Mouse (Mus musculus) kidney, postnatal 10 days (tissue): ENCODE data around the gene Adamtsl5.

ENCODE experiments used
- DNase-seq: peaks from one replicate; pipeline ENCODE4 v3.0.0; 2021; ENCODE audit warnings: mixed read lengths

Adamtsl5 gene

DNA sequence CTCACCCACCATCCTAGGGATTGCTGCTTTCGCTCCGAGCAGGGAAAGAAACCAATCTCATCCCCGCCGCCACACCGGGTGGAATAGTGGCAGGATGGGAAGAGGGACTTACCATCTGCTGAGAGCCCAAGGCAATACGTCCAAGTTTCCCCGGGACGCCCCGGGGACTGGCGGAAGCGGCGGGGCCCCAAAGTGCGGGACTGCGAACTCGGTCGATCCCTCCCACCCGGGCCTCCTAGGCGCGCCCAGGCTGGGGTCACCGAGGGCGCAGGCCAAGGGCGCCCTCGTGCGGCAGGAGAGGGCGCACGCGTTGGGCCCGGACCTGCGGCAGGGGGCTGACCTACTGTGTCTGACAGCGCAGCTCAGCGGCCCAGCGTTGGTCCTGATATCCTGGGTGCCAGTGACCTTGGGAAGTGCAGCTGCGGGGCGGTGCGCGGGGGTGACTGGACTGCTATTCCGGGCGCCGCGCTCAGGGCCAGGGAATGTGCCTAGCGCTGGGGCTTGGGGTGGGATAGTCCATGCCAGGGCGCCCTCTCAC, at the start of gene Adamtsl5:
Gene Adamtsl5 (minus strand): TSS at position 169 of the 538 bp plus-strand sequence.
- DNase-seq, result peak; percentile 70

DNA sequence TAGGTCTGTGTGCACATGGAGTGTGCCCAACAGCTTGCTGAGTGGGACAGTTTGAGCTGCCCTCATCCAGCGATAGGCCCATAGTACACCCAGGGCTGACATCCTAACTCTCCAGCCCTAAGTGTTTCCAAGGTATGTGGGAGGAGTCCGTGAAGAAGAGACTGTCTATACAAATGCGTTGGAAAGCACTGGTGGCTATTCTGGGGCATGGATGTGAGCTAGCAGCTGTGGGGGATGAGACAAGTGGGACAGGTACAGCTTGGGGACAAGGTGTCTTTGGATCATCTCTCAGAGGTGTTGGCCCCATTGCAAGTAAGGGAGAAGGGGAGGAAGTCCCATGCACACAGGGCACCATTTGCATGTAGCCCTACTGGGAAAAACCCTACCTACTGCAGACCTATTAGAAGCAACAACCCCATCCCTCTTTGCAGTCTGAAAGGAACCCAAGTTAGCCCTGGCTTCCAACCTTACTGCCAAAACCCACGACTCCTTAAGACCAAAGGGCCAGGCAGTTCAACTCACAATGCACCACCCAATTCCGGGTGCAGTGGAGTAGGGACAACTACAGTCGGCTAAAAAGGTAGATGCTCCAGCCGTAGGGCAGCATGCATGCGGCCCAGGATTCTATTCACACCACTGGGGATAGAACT, 49.4 kb upstream of the Adamtsl5 start:
- DNase-seq, result no peak

DNA sequence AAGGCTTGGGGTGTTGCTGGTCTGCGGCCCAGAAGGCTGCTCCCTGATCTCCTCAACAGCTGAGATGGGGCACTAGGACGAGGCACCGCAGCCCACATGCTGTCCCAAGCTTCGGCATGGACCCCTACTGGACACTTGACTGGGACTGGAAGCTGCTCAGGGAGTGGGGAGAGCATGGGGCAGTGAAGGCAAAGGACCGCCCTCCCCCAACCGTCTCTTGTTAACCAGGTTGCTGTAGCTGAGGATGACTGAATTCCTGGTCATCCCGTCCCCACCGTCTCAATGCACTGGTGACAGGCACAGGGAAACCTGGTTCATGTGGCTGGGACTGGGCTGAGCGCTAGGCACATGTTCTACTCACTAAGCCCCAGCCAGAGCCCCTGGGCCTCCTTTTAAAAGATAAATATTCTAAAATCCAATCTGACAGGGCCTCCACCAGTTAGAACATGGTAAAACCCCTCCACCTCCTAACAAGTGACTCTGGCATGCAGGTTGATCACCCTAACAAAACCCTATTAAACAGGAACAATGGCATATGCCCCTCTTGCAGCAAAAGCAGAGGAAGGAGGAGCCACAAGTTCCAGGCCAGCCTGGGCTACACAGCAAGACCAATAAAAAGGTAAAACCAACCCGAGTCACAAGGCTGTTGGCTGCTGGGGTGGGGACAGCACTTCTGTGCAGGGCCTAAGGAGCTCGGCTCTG, 48.8 kb upstream of the Adamtsl5 start:
- DNase-seq, result no peak

DNA sequence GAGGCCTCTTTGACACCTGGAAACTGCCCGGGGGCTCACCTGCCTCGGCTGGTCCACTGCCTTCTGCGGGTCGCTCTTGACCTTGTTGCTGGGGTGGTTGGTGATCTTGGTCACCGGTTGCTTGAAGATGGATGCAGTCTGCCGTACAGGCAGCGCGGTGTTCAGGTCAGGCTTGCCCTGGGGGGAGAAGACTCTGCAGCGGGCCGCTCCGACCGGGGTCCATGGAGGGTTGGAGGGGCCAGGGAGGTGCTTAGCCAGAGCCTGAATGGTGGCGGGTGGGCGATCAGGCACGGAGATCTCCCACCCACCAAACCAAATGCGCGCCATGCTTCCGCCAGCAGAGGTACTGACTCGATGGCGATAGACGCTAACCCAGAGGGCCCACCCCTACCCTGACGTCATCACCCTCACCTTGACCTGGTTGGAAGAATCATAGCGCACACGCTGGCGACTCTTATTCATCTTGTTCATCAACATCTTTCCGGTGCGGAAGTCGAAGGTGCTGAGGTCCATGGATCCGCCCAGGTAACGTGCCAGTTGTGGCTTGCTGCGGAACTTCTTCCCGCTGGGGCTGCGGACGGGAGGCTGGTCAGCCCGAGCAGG, 46.9 kb upstream of the Adamtsl5 start:
- DNase-seq, result no peak

DNA sequence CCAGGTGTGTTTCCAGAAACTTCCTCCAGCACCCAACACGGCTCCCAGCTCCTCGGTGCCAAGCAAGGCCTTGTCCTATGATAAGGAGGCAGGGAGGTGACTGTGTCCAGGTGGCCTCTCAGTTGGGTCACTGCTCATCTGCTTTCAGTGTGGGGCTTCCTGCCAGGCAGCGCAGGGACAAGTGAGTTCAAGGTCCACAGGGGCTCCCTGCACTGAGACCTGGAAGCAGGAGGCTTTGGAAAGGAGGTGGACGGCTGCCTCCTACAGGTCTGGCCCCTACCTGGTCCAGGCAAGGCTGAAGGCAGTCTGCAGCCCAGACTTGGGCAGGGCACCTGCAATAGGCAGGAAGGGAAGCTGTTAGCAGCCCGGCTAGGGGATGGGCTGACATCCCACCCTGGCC, 44.5 kb upstream of the Adamtsl5 start:
- peak; percentile 58 for DNase-seq

DNA sequence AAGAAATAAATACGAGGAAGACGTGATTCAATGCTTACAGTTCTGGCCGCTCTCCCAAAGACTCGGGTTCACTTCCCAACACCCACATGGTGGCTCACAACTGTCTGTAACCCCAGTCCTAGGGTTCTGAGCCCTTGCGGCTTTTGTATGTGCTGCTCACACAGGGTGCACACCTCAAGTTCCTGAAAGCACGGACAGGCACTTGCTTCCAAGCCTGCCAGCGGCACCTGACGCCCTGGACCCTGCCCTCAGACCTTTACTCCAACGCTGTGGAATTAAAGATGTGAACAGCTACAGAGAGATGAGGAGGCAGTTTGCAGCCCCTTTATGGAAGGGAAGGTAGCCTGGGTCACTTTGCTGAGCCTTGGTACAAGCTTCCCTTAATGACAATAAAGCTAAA, 42.5 kb upstream of the Adamtsl5 start:
- no peak for DNase-seq

DNA sequence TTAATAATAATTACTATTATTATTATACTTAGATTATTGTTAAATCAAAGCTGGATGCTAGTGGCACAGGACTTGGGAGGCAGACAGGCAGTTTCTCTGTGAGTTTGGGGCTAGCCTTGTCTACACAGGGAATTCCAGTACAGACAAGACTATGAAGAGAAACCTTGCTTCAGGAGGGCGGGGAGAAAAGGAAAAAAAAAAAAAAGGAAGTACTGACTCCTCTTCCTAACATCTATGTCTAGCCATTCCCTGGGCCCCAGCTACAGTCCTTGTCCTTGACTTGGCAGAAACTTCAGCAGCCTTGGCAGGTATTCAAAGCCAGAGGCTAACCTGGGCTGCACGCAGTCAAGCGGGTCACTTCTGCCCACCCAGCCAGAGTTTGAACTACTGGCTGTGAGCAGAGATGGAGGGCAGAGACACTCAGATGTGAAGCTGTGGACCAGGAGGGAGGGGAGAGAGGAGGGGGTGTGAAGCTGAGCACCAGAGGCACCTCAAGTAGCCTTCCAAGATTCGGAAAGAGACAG, 41.0 kb upstream of the Adamtsl5 start:
- no peak for DNase-seq

DNA sequence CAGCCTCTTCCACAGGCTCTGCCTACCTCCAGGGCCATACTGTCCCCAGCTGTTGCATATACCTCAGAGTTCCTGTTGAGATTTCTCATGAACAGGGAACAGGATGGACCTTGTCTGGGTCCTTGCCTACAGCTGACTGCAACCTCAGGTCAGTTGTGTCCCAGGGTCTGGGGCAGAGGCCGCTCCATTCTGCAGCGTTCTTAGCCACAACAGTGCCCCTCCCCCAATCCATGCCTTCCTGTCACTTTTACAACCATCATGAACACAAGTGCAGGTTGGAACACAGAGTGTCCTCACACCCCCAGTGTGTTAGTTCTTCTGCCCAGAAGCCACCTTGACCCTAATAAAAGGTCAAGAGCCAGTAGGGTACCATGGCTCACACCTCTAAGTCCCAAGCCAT, 40.5 kb upstream of the Adamtsl5 start:
- no peak for DNase-seq

DNA sequence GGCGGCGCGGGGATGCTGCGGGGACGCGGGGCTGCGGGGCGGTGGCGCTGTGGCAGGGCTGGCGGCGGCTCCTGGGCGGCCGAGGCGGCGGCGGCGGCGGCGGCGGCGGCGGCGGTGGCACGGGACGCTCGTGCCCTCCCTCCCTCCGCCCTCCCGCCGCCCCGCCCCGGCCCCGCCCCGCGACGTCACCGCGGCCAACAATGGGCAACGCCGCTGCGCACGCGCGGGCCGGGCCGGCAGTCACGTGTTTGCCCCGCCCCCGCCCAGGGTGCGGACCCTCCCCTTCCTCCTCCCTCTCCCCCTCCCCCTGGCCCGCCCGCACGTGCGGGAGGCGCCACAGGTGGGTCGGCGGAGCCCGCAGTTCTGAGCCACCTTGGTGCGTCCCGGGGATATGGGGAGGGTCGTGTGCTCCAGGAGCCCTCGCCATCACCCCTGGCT, 39.3 kb upstream of the Adamtsl5 start, which contains the start of gene Mex3d:
Gene Mex3d (minus strand): TSS at position 138 of the 438 bp plus-strand sequence.
- peak; percentile 96 for DNase-seq

DNA sequence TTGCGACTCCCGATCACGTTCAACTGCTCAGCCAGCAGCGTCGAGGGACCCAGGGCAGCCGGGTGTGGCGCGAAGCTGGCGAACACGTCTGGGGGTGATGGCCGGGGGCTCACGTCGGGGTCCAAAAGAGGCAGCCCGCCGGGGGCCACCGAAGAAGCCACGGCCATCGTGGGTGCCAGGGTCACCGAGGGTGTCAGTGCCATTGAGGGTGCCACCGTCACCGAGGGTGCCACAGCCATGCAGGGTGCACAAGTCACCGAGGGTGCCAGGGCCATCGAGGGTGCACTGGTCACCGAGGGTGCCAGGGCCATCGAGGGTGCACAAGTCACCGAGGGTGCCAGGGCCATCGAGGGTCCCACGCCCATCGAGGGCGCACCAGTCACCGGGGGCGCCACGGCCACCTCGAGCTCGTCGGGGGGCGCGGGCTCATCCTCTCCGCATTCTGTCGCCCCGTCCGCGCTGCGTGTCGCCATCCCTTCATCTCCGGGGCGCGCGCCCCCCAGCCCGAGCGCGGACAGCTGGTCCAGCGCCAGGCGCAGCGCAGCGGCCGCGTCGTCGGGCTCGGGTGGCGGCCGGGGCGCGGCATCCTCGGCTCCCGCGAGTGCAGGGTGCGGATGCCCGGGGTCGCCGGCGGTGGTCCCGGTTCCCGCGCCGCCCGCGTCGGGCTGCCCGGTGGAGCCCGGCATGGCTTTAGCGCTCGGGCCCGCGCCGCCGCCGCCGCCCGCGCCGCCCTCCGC, 38.7 kb upstream of the Adamtsl5 start:
- peak; percentile 64 for DNase-seq

DNA sequence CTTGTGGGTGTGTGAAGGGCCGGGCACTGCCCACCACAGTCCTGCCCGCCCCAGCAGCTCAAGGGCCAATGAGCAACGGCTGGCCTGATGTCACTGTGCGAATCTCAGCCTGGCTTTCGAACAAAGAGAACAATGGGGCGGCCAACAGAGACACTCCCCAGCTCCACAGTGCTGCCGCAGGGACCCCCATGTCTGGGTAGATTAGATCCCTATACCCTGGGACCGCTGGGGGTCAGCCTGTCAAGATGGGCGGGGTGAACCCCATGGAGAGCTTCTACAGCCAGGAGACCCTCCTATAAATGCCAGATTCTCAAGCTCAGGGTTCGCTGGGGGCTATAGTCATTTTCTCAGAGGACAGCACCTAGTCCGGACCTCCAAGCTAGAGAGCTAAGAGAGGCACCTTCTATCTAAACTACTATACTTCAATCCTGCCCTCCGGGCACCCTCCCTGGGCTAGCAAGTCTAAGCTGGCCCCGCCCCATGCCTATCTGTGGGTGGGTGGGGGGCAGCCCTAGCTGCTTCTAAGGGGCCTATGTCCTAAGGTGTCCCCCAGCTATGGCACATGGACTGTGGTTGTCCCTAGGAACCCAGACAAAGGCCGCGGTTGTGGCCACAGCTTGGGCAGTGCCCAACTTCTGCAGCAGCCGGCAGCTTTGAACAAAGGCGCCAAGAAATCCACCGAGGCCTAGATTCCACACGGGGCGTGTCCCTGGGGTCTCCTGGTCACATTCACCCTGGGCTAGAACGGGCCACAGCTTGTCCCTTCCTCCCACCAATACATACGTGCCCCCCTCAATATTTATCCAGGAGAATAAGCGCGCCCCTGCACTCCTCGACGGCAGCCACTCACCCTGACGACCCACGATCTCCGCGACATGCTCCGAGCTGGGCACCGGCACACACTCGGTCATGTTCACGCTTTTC, 37.9 kb upstream of the Adamtsl5 start:
- peak; percentile 72 for DNase-seq

DNA sequence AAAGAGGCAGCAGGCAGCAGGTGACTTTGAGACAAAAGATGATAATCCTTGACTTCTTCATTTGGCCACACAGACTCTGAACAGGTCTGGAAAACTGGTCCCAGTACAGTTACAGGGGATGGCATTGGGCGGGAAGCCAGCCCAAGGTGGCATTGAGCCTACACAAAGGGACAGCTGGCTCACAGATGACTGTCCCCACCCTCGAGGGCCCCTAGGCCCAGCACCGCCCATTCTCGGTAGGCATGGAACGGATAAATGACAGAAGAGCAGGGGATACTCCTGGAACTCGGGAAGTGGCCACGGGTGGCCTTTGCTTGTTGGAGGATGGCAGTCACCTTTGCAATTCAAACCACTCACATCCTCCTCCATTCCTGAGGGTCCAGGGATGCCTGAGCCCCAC, 37.1 kb upstream of the Adamtsl5 start:
- no peak for DNase-seq

DNA sequence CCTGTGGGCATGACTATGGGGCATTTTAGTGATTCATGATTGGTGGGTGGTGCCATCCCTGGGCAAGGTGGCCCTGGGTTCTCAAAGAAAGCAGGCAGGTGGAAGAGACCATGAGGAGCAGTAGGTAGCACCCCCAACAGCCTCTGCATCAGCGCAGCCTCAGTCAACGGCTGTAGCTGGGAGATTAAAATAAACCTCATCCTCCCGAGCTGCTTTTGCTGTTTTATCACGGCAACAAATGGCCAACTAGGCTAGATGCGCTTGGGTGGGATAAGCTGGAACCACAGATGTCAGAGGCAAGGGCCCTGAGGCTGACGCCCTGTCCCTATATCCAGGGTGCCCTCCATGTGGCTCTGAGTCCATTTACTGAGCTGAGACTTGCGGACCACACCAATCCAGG, 36.5 kb upstream of the Adamtsl5 start:
- DNase-seq, result no peak

DNA sequence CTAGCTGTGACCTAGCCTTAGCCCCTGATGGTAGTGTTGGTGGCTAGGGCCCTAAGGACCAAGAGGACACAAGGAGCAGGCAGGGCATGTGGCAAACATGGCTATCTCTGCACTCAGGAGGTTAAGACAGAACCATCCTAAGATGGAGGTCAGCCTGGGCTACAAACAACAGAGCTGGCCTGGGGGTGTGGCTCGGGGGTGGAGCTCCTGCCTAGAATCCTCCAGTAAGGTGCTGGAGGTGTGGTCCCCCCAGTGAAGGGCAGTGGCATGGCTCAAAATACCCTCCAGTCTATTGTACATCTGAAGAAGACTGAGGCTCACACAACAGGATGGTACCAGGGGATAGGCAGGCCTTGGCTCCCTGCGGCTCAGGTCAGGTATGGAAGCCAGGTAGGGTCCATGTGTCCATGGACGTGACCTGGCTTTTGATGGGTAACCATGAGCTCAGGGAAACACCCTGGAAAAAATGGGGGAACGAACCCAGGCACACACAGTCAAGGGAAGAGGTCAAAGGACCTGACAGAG, 36.0 kb upstream of the Adamtsl5 start:
- no peak for DNase-seq

DNA sequence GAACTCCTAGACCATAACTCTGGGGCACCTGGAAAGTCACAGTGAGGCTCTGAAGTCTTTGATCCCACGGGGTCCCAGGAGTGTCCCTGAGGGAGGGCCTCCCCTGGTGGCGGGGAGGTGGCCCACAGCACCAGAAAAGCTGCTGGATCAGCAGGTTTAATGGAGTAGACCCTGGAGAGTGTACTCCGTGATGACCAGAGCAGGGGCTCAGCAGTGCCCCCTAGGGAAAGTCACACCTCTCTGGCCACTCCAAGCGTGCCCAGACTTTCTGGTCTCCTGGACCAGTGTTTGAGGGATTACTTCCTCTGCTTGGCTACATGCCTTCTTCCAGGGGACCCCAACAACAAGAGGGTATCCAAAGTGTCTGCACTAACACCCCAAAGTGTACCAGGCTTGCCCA, 35.2 kb upstream of the Adamtsl5 start:
- no peak for DNase-seq

DNA sequence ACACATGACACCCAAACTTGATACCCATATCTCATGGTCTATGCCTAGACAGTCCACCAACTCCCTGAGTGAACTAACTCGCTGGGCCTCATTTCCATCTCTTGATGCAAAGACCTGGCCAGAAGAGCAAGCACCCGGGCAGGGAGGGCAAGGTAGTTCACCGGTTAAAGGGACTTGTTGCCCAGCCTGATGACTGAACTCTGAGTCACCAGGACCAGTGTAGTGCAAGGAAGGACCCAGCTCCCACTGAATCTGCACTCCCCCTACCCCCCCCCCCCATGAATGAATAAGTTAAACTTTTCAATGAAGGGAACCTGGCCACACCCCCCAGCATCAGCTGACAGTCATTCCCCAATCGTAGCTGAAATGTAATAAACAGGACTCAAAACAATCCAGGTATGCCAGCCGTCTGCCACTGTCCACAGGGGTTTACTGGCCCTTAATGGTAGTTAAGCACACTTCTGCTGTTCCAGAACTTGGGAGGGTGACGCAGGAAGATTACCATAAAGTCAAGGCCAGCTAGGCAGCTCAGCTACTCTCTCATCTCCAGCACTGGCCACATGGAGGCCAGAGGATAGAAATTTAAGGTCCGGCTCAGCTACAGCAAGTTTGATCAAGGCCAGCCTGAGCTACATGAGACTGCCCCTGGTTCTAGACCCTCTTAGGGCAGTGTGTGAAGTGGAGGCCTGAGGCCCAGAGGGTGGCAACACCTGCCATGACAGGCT, 34.6 kb upstream of the Adamtsl5 start:
- no peak for DNase-seq

DNA sequence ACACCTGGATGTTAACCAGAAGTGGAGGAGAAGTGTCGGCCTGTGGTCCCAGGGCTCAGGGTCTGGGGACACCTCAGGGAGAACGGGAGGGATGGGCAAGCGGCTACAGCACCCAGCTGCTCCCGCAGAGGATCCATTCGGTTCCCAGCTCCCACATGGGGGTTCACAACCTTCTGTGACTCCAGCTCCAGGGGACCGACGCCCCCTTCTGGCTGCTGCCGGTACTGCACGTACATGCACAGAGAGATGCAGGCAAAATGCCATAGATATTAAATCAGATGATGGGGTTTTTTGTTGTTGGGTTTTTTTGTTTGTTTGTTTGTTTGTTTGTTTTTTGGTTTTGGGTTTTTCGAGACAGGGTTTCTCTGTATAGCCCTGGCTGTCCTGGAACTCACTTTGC, 29.5 kb upstream of the Adamtsl5 start:
- peak; percentile 62 for DNase-seq

DNA sequence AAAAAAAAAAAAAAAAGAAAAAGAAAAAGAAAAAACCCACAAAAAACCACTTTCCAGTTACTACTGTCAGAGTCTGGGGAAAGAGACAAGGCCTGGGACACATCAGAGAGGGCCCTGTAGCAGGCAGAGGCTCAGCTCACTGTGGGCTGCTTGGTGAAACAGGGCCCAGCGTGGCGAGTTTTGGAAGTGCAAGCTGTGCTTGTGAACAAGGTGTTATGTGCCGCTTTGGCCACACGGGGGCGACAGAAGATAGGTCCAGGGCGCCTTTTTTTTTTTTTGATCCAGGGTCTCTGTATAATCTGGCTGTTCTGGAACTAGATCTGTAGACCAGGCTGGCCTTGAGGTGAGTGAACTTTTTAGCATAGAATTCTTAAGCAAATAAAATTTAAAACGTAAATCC, 27.9 kb upstream of the Adamtsl5 start:
- peak; percentile 97 for DNase-seq

DNA sequence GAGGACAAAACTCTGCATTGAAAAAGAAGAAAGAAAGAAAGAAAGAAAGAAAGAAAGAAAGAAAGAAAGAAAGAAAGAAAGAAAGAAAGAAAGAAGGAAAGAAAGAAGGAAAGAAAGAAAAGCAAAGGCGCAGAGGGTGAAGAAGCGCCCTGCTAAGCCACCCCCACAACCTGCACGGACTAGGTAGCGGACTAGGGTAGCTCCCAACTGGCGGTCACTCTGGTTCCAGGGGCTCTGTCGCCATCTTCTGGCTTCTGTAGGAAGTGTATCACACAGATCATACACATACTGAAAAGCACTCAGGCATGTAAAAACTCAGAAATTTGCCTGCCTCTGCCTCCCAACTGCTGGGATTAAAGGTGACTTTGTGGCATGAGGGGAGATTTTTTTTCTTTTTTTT, 25.9 kb upstream of the Adamtsl5 start:
- peak; percentile 88 for DNase-seq

DNA sequence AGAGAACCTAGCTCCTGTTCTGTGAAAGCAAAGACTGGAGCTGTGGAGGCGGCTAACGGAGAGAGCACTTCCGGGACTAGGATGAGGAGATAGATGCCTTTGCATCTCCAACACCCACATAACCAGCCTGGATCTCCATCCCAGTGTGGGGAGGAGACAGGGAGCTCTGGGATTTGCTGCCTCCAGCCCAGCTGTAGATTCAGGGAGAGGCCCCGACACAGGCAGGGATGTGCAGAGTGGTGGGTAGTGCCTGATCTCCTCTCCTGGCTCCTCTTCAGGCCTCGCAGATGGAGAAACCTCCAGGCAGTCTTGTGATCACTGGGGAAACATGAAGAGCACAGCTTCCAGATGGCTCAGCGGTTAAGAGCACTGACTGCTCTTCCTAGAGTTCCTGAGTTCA, 24.5 kb upstream of the Adamtsl5 start:
- DNase-seq, result no peak

DNA sequence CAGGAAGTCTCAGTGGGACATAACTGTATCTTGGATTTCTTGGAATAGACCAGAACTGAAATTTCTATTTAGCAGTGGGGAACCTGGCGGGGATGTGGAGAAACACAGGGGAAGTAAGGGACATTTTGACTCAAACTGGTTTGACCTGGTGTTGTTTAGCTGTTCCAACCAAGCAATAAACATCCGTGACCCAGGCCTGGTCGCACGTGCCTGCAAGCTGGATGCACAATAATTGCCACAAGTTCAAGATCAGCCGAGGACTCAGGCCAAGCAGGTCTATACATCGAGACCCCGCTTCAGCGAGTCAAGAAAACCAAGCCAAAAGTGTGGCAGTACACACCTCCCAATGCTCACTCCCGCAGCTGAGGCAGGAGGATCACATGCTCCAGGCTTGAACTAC, 23.8 kb upstream of the Adamtsl5 start:
- DNase-seq, result no peak
